Mouse (Mus musculus) gastrocnemius, postnatal 10 days (tissue): Measurements from ENCODE around the gene Adgb. TPM values are rescaled to one million over a fixed set of nuclear protein-coding genes. Genes with fewer than 3 reads are reported as not detected.
"Not testable (repeated sequence)": the region's sequence is repeated elsewhere in the genome, so short reads cannot be mapped to it uniquely, and the experiment has no call there.

ENCODE experiments used
- DNase-seq: peaks from one replicate; pipeline ENCODE4 v3.0.0; 2021; ENCODE audit warnings: mixed read lengths
- long read RNA-seq, 2 experiments: library from polyadenylated mRNA; stranded (forward); transcript quantifications; one replicate each; pipeline ENCODE4 v2.0.0; 2021
- total RNA-seq, 2 experiments: library from RNA; stranded (reverse); gene quantifications; 2 replicates each; pipeline ENCODE4 v1.2.3; 2021

The Adgb gene
- total RNA-seq, result under 1 TPM in 1 of 2 experiments, not detected in 1; 0.09 TPM
- long read RNA-seq, experiment 1, partial matches to known transcripts, result 0 of 1 reads
- long read RNA-seq, experiment 1, other reads (novel, unspliced or antisense), result 1 of 1 reads
- long read RNA-seq, experiment 2, result 0 reads

GRCm38 (mm10) chr10:10471961-10472610, at the start of gene Adgb:
Gene Adgb (minus strand): TSS chr10:10472326.
- peak; percentile 66 for DNase-seq

GRCm38 (mm10) chr10:10480139-10480538, 8.0 kb upstream of the Adgb start:
- DNase-seq, result no peak

GRCm38 (mm10) chr10:10477429-10477828, 5.3 kb upstream of the Adgb start:
- not testable (repeated sequence) for DNase-seq

GRCm38 (mm10) chr10:10476956-10477355, 4.8 kb upstream of the Adgb start:
- no peak for DNase-seq

- DNase-seq, result no peak
Observed at GRCm38 (mm10) chr10:10476549-10476948, 4.4 kb upstream of the Adgb start.

- no peak for DNase-seq
Observed at GRCm38 (mm10) chr10:10468699-10469547, 3.2 kb downstream of the Adgb start.

- DNase-seq, result no peak
Observed at GRCm38 (mm10) chr10:10460113-10460512, 12.0 kb downstream of the Adgb start.

- DNase-seq, result no peak
Observed at GRCm38 (mm10) chr10:10456991-10457390, 15.1 kb downstream of the Adgb start.

- no peak for DNase-seq
Observed at GRCm38 (mm10) chr10:10449067-10449466, 23.1 kb downstream of the Adgb start.

- no peak for DNase-seq
Observed at GRCm38 (mm10) chr10:10444841-10445466, 27.2 kb downstream of the Adgb start.

- no peak for DNase-seq
Observed at GRCm38 (mm10) chr10:10443558-10443957, 28.6 kb downstream of the Adgb start.

GRCm38 (mm10) chr10:10435014-10435413, 37.1 kb downstream of the Adgb start:
- DNase-seq, result no peak

GRCm38 (mm10) chr10:10429635-10430034, 42.5 kb downstream of the Adgb start:
- no peak for DNase-seq

GRCm38 (mm10) chr10:10429032-10429431, 43.1 kb downstream of the Adgb start:
- no peak for DNase-seq

- no peak for DNase-seq
Observed at GRCm38 (mm10) chr10:10424383-10424782, 47.7 kb downstream of the Adgb start.

- DNase-seq, result no peak
Observed at GRCm38 (mm10) chr10:10411046-10411445, 61.1 kb downstream of the Adgb start.

GRCm38 (mm10) chr10:10408166-10408565, 64.0 kb downstream of the Adgb start:
- no peak for DNase-seq

GRCm38 (mm10) chr10:10395784-10396481, 76.2 kb downstream of the Adgb start:
- DNase-seq, result no peak

GRCm38 (mm10) chr10:10374629-10375028, 97.5 kb downstream of the Adgb start:
- DNase-seq, result no peak

GRCm38 (mm10) chr10:10364025-10364424, 108.1 kb downstream of the Adgb start:
- no peak for DNase-seq

- no peak for DNase-seq
Observed at GRCm38 (mm10) chr10:10355605-10356227, 116.4 kb downstream of the Adgb start.

GRCm38 (mm10) chr10:10352184-10352583, 119.9 kb downstream of the Adgb start:
- no peak for DNase-seq
